Mouse (Mus musculus) midbrain, embryonic 16.5 days (tissue): Measurements from ENCODE around the gene Brd3. TPM values are rescaled to one million over a fixed set of nuclear protein-coding genes. Genes with fewer than 3 reads are reported as not detected.
"Not testable (repeated sequence)": the region's sequence is repeated elsewhere in the genome, so short reads cannot be mapped to it uniquely, and the experiment has no call there.

Source experiments
- ATAC-seq: fragments of 200-750 bp; cut with Nextera tagmentation; 2 replicates; pipeline ENCODE4 v1.8.0; 2017; ENCODE audit warnings: moderate TSS enrichment
- H3K27ac ChIP-seq: fragments of 300-500 bp; sonication (generic); 2 replicates; pipeline ENCODE4 v1.5.1; 2014; ENCODE audit warnings: mild to moderate bottlenecking, low read length, mixed read lengths
- H3K27me3 ChIP-seq: fragments of 300-500 bp; sonication (generic); 2 replicates; pipeline ENCODE4 v1.6.1; 2014; ENCODE audit warnings: low read depth, low read length, mixed read lengths; ENCODE audit not compliant: control insufficient read depth, insufficient read depth
- H3K36me3 ChIP-seq: fragments of 300-500 bp; sonication (generic); 2 replicates; pipeline ENCODE4 v1.6.1; 2014; ENCODE audit warnings: mild to moderate bottlenecking, low read length, moderate library complexity, mixed read lengths; ENCODE audit not compliant: control insufficient read depth, insufficient read depth
- H3K4me1 ChIP-seq: fragments of 300-500 bp; sonication (generic); 2 replicates; pipeline ENCODE4 v1.6.1; 2014; ENCODE audit warnings: mild to moderate bottlenecking, low read length, mixed read lengths; ENCODE audit not compliant: control insufficient read depth, insufficient read depth
- H3K4me2 ChIP-seq: fragments of 300-500 bp; sonication (generic); 2 replicates; pipeline ENCODE4 v1.6.1; 2014; ENCODE audit warnings: mild to moderate bottlenecking, low read length, mixed read lengths
- H3K4me3 ChIP-seq: fragments of 300-500 bp; sonication (generic); 2 replicates; pipeline ENCODE4 v1.5.1; 2014; ENCODE audit warnings: low read depth, mild to moderate bottlenecking, low read length, moderate library complexity, mixed read lengths
- H3K9ac ChIP-seq: fragments of 300-500 bp; sonication (generic); 2 replicates; pipeline ENCODE4 v1.6.1; 2014; ENCODE audit warnings: low read depth, low read length, mixed read lengths
- H3K9me3 ChIP-seq: fragments of 300-500 bp; sonication (generic); replicated peaks from 2 replicates; pipeline ENCODE4 v1.6.1; 2014; ENCODE audit warnings: mild to moderate bottlenecking, low read length, mixed read lengths; ENCODE audit not compliant: control insufficient read depth, poor library complexity, severe bottlenecking
- WGBS: fragments of 180-500 bp; shearing (Covaris S2); extraction: QIAGEN DNeasy Blood & Tissue Kit; methylation state at CpG from one replicate; pipeline ENCODE4 v1.1.7; 2014; 5-methylcytosine and 5-hydroxymethylcytosine counted together
- polyA plus RNA-seq: library from polyadenylated mRNA; unstranded; fragments of >200 nt; fragmentation: Nextera tagmentation; extraction: Ambion mirVana; gene quantifications from 2 replicates; pipeline ENCODE4 v1.2.1, GENCODE M21; 2015

Brd3 gene
- polyA plus RNA-seq, 1 experiment from 2014 or later = 142 TPM

- 87% methylated on average over 6 of the region's 6 CpGs for WGBS
- H3K9ac ChIP-seq = no peak overlapping the region
- no peak for ATAC-seq
- no peaks in the 10 kb centered on the region; the same call in 1 of the 2 replicates for H3K36me3 ChIP-seq
- peaks cover 8% of the 10 kb centered on the region for H3K4me1 ChIP-seq
- H3K27ac ChIP-seq = no peak overlapping the region
- no peaks in the 10 kb centered on the region for H3K9me3 ChIP-seq
- H3K4me3 ChIP-seq = no peak overlapping the region
- no peak overlapping the region for H3K4me2 ChIP-seq
- no peaks in the 10 kb centered on the region for H3K27me3 ChIP-seq
These were observed 37.2 kb upstream of the Brd3 start for GRCm38 (mm10) chr2:27544613-27545012.

- Histone ChIP-seq H3K4me1 (peaks cover 14% of the 10 kb centered on the region), H3K9me3 (no peaks in the 10 kb centered on the region), H3K9ac (peak overlapping the region; percentile 62; the same call in 1 of the 2 replicates), H3K4me2 (peak overlapping the region; percentile 73), H3K4me3 (no peak overlapping the region), H3K27ac (no peak overlapping the region), H3K27me3 (no peaks in the 10 kb centered on the region), H3K36me3 (no peaks in the 10 kb centered on the region; the same call in 1 of the 2 replicates)
- no peak for ATAC-seq
- WGBS = 91% methylated on average over 3 of the region's 3 CpGs
These were observed 33.8 kb upstream of the Brd3 start for GRCm38 (mm10) chr2:27541225-27541624.

- peaks cover 14% of the 10 kb centered on the region for H3K4me1 ChIP-seq
- peaks cover 3% of the 10 kb centered on the region for H3K36me3 ChIP-seq
- H3K9me3 ChIP-seq = no peaks in the 10 kb centered on the region
- peak overlapping the region; percentile 62 for H3K9ac ChIP-seq
- peak overlapping the region; percentile 42 for H3K4me3 ChIP-seq
- H3K27ac ChIP-seq = peak overlapping the region; percentile 81
- WGBS = 32% methylated on average over 10 of the region's 10 CpGs
- ATAC-seq = no peak; the same call in 1 of the 2 replicates
- no peaks in the 10 kb centered on the region for H3K27me3 ChIP-seq
- H3K4me2 ChIP-seq = peak overlapping the region; percentile 73
These were observed 33.0 kb upstream of the Brd3 start for GRCm38 (mm10) chr2:27540515-27540836.

- ATAC-seq = peak; percentile 97
- H3K4me3 ChIP-seq = peak overlapping the region; percentile 42
These were observed 32.5 kb upstream of the Brd3 start for GRCm38 (mm10) chr2:27539772-27540514.

GRCm38 (mm10) chr2:27539336-27539735 is 31.9 kb upstream of the Brd3 start:
- 18% methylated on average over 5 of the region's 5 CpGs for WGBS
- peak overlapping the region; percentile 81 for H3K27ac ChIP-seq
- 0 out of 2 replicates have a peak, but pooled peaks have one; percentile 3 for ATAC-seq
- peaks cover 14% of the 10 kb centered on the region for H3K4me1 ChIP-seq
- H3K4me2 ChIP-seq = peak overlapping the region; percentile 59
- peak overlapping the region; percentile 50; the same call in 1 of the 2 replicates for H3K9ac ChIP-seq
- H3K9me3 ChIP-seq = no peaks in the 10 kb centered on the region
- peaks cover 13% of the 10 kb centered on the region for H3K36me3 ChIP-seq
- peak overlapping the region; percentile 42 for H3K4me3 ChIP-seq
- no peaks in the 10 kb centered on the region for H3K27me3 ChIP-seq

More at GRCm38 (mm10) chr2:27539772-27540514, 32.5 kb upstream of the Brd3 start:
- peaks cover 8% of the 10 kb centered on the region for H3K36me3 ChIP-seq
- H3K9ac ChIP-seq = peak overlapping the region; percentile 62
- H3K27me3 ChIP-seq = no peaks in the 10 kb centered on the region
- H3K27ac ChIP-seq = peak overlapping the region; percentile 81
- WGBS = under 1% methylated on average over 46 of the region's 46 CpGs
- peak overlapping the region; percentile 73 for H3K4me2 ChIP-seq
- H3K9me3 ChIP-seq = no peaks in the 10 kb centered on the region
- H3K4me1 ChIP-seq = peaks cover 14% of the 10 kb centered on the region

GRCm38 (mm10) chr2:27538455-27539330 is 31.2 kb upstream of the Brd3 start:
- not testable (repeated sequence) for H3K27me3 ChIP-seq, H3K9me3 ChIP-seq, ATAC-seq
- Histone ChIP-seq H3K4me2 (peak overlapping the region; percentile 59), H3K4me1 (peaks cover 14% of the 10 kb centered on the region), H3K27ac (peak overlapping the region; percentile 81), H3K9ac (peak overlapping the region; percentile 50; the same call in 1 of the 2 replicates), H3K4me3 (peak overlapping the region; percentile 42), H3K36me3 (peaks cover 19% of the 10 kb centered on the region)
- WGBS = 63% methylated on average over 5 of the region's 5 CpGs

GRCm38 (mm10) chr2:27518283-27518682 is 10.8 kb upstream of the Brd3 start:
- Histone ChIP-seq H3K27ac (no peak overlapping the region), H3K4me1 (peaks cover 26% of the 10 kb centered on the region), H3K9me3 (no peaks in the 10 kb centered on the region), H3K4me2 (no peak overlapping the region), H3K36me3 (peaks cover 9% of the 10 kb centered on the region), H3K4me3 (no peak overlapping the region), H3K9ac (no peak overlapping the region), H3K27me3 (no peaks in the 10 kb centered on the region)
- WGBS = 90% methylated on average over 3 of the region's 3 CpGs
- ATAC-seq = no peak

GRCm38 (mm10) chr2:27516289-27516688 is 8.8 kb upstream of the Brd3 start:
- no peak for ATAC-seq

More at GRCm38 (mm10) chr2:27516289-27516688, 8.8 kb upstream of the Brd3 start:
- Histone ChIP-seq H3K36me3 (peaks cover 4% of the 10 kb centered on the region), H3K9me3 (no peaks in the 10 kb centered on the region), H3K9ac (peak overlapping the region; percentile 89), H3K4me3 (peak overlapping the region; percentile 61), H3K4me2 (peak overlapping the region; percentile 95), H3K4me1 (peaks cover 26% of the 10 kb centered on the region), H3K27ac (no peak overlapping the region), H3K27me3 (no peaks in the 10 kb centered on the region)
- WGBS = 4% methylated on average over 1 of the region's 1 CpGs
